Mouse (Mus musculus) thymus, adult 2 months (tissue): ENCODE measurements around the gene Zxdc. TPM values are rescaled to one million over a fixed set of nuclear protein-coding genes. Genes with fewer than 3 reads are reported as not detected.

Experiments
- DNase-seq: peaks from one replicate; pipeline ENCODE4 v3.0.0; 2021
- H3K27ac ChIP-seq: fragments of 200-500 bp; 2 replicates; pipeline ENCODE4 v1.5.1; 2012; ENCODE audit warnings: low read length, control low read depth; ENCODE audit not compliant: control insufficient read depth, insufficient read depth
- H3K27me3 ChIP-seq: fragments of 200-500 bp; 2 replicates; pipeline ENCODE4 v1.6.1; 2012; ENCODE audit warnings: mild to moderate bottlenecking, low read length, moderate library complexity, mixed read lengths; ENCODE audit not compliant: control insufficient read depth, insufficient read depth
- H3K36me3 ChIP-seq: fragments of 200-500 bp; 2 replicates; pipeline ENCODE4 v1.6.1; 2012; ENCODE audit warnings: mild to moderate bottlenecking, low read length, moderate library complexity; ENCODE audit not compliant: control insufficient read depth, insufficient read depth
- H3K4me1 ChIP-seq: fragments of 200-500 bp; replicated peaks from 2 replicates; pipeline ENCODE4 v1.6.1; 2012; ENCODE audit warnings: low read length; ENCODE audit not compliant: control insufficient read depth, insufficient read depth
- H3K4me3 ChIP-seq: fragments of 200-500 bp; 2 replicates; pipeline ENCODE4 v1.5.1; 2012; ENCODE audit warnings: mild to moderate bottlenecking, low read length, control low read depth, moderate library complexity; ENCODE audit not compliant: control insufficient read depth, insufficient read depth
- CTCF ChIP-seq: fragments of 200-500 bp; IDR thresholded peaks from 2 replicates; pipeline ENCODE4 v1.5.1; 2012; ENCODE audit warnings: mild to moderate bottlenecking, control low read depth, low read length, moderate library complexity, borderline replicate concordance; ENCODE audit not compliant: control insufficient read depth, poor library complexity, insufficient read depth; ENCODE audit errors: extremely low read depth
- POLR2A ChIP-seq: fragments of 200-500 bp; IDR thresholded peaks from 2 replicates; pipeline ENCODE4 v1.6.1; 2012; ENCODE audit warnings: mild to moderate bottlenecking, low read length, control low read depth, moderate library complexity; ENCODE audit not compliant: control insufficient read depth, poor library complexity, insufficient read depth; ENCODE audit errors: extremely low read depth
- WGBS: fragments of 180-500 bp; shearing (Covaris S2); methylation state at CpG from one replicate; pipeline ENCODE4 v1.1.7; 2018; 5-methylcytosine and 5-hydroxymethylcytosine counted together
- polyA plus RNA-seq: library from polyadenylated mRNA; depleted of rRNA; stranded (reverse); fragments of >200 nt; gene quantifications from 2 replicates; pipeline ENCODE4 v1.2.3, GENCODE M21; 2012; rRNA removed

The Zxdc gene
- polyA plus RNA-seq, result 42.9 and 66.5 TPM in 2 replicates

DNA sequence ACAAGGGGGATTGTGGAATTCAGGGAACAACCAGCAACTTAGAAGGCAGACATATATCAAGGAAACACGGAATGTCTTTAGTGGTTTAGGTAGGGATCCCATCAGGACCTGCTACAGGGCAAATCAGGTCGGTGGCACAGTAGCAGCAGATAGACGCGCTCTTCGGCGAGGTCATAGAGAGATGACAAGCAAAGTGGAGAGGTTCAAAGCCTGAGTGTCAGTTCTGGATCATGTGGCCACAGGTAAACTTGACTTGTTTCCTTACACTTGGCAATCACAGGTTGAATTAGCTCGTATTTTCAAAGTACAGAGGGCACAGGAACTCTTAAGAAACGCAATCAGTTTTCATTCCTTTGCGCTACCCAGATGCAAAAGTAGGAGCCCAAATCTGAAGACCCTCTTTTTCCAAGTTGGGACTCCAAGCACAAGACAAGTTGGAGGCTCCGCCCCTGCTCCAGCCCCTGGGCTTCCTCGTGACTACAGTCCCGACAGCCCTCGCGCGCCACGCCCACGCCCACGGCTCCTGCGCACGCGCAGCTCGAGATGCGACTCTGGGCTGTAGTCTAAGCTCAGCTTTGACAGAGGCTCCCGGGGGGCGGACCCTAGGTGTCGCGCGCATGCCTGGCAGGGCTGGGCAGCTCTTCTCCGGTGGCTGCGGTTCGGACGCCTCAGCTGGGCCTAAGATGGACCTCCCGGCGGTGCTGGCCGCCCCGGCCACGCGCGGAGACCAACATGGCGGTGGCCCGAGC, at the start of gene Zxdc:
Gene Zxdc (plus strand): TSS at position 517 of the 749 bp plus-strand sequence.
- Histone ChIP-seq H3K27ac (no peak within 1 kb of the TSS), H3K4me1 (peaks cover 12% of the 10 kb centered on the region), H3K4me3 (peak within 1 kb of the TSS; percentile 95), H3K27me3 (no peaks in the 10 kb centered on the region), H3K36me3 (peaks cover 10% of the 10 kb centered on the region)
- peak; percentile 99 for DNase-seq
- peak; percentile 38; the same call in 1 of the 2 replicates for TF ChIP-seq CTCF
- TF ChIP-seq POLR2A, result no peak
- 9% methylated on average over 41 of the region's 41 CpGs for WGBS

DNA sequence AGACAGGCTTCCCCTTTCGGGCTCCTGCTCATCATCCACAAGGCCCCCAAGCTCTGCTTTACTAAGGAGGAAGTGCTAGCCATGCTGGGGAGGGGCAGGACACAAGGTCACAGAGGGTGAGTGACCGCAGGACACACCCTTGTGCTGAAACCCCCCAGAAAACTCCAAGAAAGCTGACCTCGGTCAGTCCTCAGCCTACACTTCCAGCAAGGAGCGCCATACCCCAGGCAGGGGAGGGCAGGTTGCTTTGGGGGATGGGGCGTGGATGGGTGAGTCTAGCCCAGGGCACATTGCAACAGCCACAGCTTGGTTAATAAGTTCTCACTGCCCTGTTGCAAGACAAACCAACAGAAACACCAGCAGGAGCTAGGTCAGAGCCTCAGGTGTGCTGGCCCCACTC, 48.9 kb upstream of the Zxdc start:
- H3K36me3 ChIP-seq, result no peaks in the 10 kb centered on the region
- WGBS, result 81% methylated on average over 5 of the region's 5 CpGs
- H3K27ac ChIP-seq, result no peak overlapping the region
- H3K4me1 ChIP-seq, result no peaks in the 10 kb centered on the region
- DNase-seq, result no peak
- H3K27me3 ChIP-seq, result no peaks in the 10 kb centered on the region
- TF ChIP-seq POLR2A, result no peak
- TF ChIP-seq CTCF, result no peak
- no peak overlapping the region for H3K4me3 ChIP-seq

DNA sequence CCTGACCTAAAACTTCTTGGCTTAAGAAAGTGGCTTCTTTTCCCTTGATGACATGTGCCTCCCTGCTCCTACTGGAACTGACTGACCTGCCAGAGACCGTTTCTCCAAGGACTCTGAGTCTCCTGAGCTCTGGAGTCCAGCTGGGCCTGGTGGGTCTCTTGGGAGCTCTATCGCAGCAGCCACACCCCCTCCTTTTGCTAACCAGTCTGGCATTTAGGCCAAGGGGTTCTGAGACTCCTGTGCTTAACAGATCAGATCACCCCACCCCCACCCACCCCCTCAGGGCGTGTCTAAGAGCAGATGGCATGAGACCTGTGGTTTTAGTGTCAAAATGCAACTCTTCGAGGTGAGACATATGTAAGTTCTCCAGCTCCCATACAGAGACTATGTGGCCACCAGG, 47.5 kb upstream of the Zxdc start:
- DNase-seq, result no peak
- TF ChIP-seq CTCF, result no peak
- no peak for TF ChIP-seq POLR2A
- no peaks in the 10 kb centered on the region for H3K4me1 ChIP-seq
- 44% methylated on average over 4 of the region's 4 CpGs for WGBS
- H3K4me3 ChIP-seq, result no peak overlapping the region
- H3K27me3 ChIP-seq, result no peaks in the 10 kb centered on the region
- no peak overlapping the region for H3K27ac ChIP-seq
- H3K36me3 ChIP-seq, result no peaks in the 10 kb centered on the region

DNA sequence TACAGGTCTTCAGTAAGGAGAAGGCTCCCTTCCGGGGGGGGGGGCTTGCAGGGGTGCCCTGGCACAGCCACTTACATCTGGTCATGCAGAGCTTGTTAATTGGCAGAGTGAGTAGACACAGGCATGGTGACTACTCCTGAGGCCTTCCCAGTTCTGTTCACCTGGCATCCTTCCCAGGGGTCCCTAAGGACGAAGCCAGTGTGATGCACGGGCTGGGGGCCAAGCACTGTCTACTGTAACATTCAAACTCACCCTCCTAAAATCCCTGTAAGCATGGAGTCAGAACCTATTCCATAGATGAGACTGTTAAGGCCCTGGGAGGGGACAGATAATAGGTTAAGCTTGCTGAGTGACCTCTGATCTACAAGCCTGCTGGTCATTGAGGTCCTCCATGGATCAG, 45.3 kb upstream of the Zxdc start:
- no peaks in the 10 kb centered on the region for H3K27me3 ChIP-seq
- 84% methylated on average over 3 of the region's 3 CpGs for WGBS
- H3K4me3 ChIP-seq, result no peak overlapping the region
- TF ChIP-seq POLR2A (no peak), CTCF (no peak)
- DNase-seq, result no peak
- no peaks in the 10 kb centered on the region for H3K4me1 ChIP-seq
- H3K27ac ChIP-seq, result no peak overlapping the region
- no peaks in the 10 kb centered on the region for H3K36me3 ChIP-seq

DNA sequence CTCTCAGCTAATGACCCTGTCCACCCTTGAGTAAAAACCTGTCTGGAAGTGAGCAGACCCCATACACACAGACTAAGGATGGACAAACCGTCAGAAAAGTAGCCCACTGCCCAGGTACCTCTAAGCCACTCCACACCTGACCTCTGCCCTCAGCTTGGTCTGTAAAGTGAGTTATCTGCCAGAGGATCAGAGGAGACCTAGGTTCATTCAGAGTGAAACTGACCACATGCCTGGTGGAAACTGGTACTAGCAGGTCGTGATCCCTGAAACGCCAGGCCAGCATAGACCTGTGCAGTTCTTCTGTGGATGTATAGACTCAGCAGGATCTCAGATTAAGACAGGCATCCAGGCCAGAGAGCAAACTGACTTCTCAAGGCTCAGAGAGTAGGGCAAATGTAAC, 44.8 kb upstream of the Zxdc start:
- H3K27me3 ChIP-seq, result no peaks in the 10 kb centered on the region
- no peaks in the 10 kb centered on the region for H3K36me3 ChIP-seq
- no peak overlapping the region for H3K27ac ChIP-seq
- H3K4me3 ChIP-seq, result no peak overlapping the region
- TF ChIP-seq CTCF (no peak), POLR2A (no peak)
- H3K4me1 ChIP-seq, result no peaks in the 10 kb centered on the region
- DNase-seq, result no peak
- 71% methylated on average over 3 of the region's 3 CpGs for WGBS

DNA sequence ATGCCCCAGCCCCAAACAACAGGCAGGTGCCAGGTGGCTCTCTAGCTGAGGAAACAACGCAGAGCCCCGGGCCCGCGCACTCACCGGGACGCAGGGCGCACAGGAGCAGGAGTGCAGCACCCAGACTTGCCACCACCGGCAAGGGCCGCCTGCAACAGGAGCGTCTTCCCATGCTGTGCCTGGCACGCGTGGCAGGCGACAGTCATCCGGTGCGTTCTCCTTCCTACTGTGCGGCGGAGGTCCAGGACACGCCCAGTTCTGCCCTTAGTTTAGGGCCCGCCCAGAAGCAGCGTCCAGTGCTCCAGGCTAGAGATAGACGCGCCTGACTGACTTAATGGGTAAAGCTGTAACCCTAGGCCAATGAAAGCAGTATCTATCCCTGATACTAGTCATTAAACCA, 44.3 kb upstream of the Zxdc start, which contains the start of gene Chst13:
Gene Chst13 (minus strand): TSS at position 195 of the 400 bp plus-strand sequence.
- TF ChIP-seq POLR2A (no peak), CTCF (no peak)
- Histone ChIP-seq H3K4me1 (no peaks in the 10 kb centered on the region), H3K27me3 (no peaks in the 10 kb centered on the region), H3K4me3 (no peak within 1 kb of the TSS), H3K36me3 (no peaks in the 10 kb centered on the region), H3K27ac (no peak within 1 kb of the TSS)
- WGBS, result 10% methylated on average over 22 of the region's 22 CpGs
- no peak for DNase-seq

DNA sequence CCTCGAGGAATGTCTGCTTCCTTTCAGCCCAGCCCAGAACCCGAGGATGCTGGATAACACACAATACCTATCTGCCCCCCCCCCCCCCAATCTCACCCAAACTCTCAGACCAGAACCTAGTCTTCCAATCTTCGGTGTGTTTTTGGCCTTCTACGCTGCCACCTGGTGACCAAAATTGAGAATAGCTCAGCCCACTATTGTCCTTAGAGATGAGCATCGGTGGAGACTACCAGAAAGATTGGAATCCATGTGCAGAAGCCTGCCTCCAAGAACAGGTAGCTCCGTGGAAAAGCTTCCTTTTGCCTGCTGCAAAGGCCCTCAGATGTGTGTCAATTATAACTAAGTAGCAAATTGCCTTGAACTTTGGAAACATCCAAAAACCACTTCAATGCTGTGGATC, 41.6 kb upstream of the Zxdc start:
- no peak overlapping the region for H3K27ac ChIP-seq
- no peak for DNase-seq
- no peaks in the 10 kb centered on the region for H3K36me3 ChIP-seq
- 22% methylated on average over 6 of the region's 6 CpGs for WGBS
- no peaks in the 10 kb centered on the region for H3K27me3 ChIP-seq
- no peak for TF ChIP-seq CTCF
- TF ChIP-seq POLR2A, result no peak
- H3K4me1 ChIP-seq, result no peaks in the 10 kb centered on the region
- no peak overlapping the region for H3K4me3 ChIP-seq
